Mouse (Mus musculus): Measurements from ENCODE around the gene Mical2. TPM values are rescaled to one million over a fixed set of nuclear protein-coding genes. Genes with fewer than 3 reads are reported as not detected.

Gene Mical2
- total RNA-seq, 2 experiments from 2014 or later: 194 to 214 TPM

- DNase-seq: no peak
- intact Hi-C loops (cut with DNase I): no loop called here
Observed at GRCm38 (mm10) chr7:112417598-112417997, 191.9 kb downstream of the Mical2 start.

- intact Hi-C loops (cut with DNase I): no loop called here
- no peak for DNase-seq
Observed at GRCm38 (mm10) chr7:112423438-112423837, 197.8 kb downstream of the Mical2 start.

- intact Hi-C loops (cut with DNase I): no loop called here
- DNase-seq: no peak
Observed at GRCm38 (mm10) chr7:112426811-112427210, 201.2 kb downstream of the Mical2 start.

- DNase-seq: peak; percentile 57 to 75
- intact Hi-C loops (cut with DNase I): no loop called here
Observed at GRCm38 (mm10) chr7:112427357-112428157, 201.9 kb downstream of the Mical2 start, which contains the start of gene Parva. Parva (plus strand) TSS chr7:112427505.

- intact Hi-C loops (cut with DNase I): no loop called here
- DNase-seq: peak; percentile 83 to 87
Observed at GRCm38 (mm10) chr7:112428158-112428535, 202.5 kb downstream of the Mical2 start.

- intact Hi-C loops (cut with DNase I): no loop called here
- no peak for DNase-seq
Observed at GRCm38 (mm10) chr7:112439846-112440245, 214.2 kb downstream of the Mical2 start.

- no peak for DNase-seq
- intact Hi-C loops (cut with DNase I): no loop called here
Observed at GRCm38 (mm10) chr7:112444152-112444984, 218.7 kb downstream of the Mical2 start.

GRCm38 (mm10) chr7:112444985-112445367, 219.3 kb downstream of the Mical2 start:
- no peak for DNase-seq
- intact Hi-C loops (cut with DNase I): no loop called here

- intact Hi-C loops (cut with DNase I): no loop called here
- no peak for DNase-seq
Observed at GRCm38 (mm10) chr7:112446498-112446897, 220.8 kb downstream of the Mical2 start.

GRCm38 (mm10) chr7:112449954-112450700, 224.5 kb downstream of the Mical2 start:
- intact Hi-C loops (cut with DNase I): no loop called here

GRCm38 (mm10) chr7:112452471-112452870, 226.8 kb downstream of the Mical2 start:
- DNase-seq: no peak

More at GRCm38 (mm10) chr7:112449954-112450700, 224.5 kb downstream of the Mical2 start:
- no peak for DNase-seq

GRCm38 (mm10) chr7:112453805-112454214, 228.2 kb downstream of the Mical2 start:
- no peak for DNase-seq
- intact Hi-C loops (cut with DNase I): no loop called here

More at GRCm38 (mm10) chr7:112452471-112452870, 226.8 kb downstream of the Mical2 start:
- intact Hi-C loops (cut with DNase I): no loop called here

GRCm38 (mm10) chr7:112454380-112454779, 228.7 kb downstream of the Mical2 start:
- intact Hi-C loops (cut with DNase I): no loop called here
- DNase-seq: no peak

- no peak for DNase-seq
- intact Hi-C loops (cut with DNase I): no loop called here
Observed at GRCm38 (mm10) chr7:112454951-112455350, 229.3 kb downstream of the Mical2 start.

GRCm38 (mm10) chr7:112455566-112456110, 230.0 kb downstream of the Mical2 start:
- intact Hi-C loops (cut with DNase I): no loop called here
- no peak for DNase-seq

- intact Hi-C loops (cut with DNase I): no loop called here
- DNase-seq: no peak
Observed at GRCm38 (mm10) chr7:112457373-112457772, 231.7 kb downstream of the Mical2 start.

- DNase-seq: no peak
- intact Hi-C loops (cut with DNase I): no loop called here
Observed at GRCm38 (mm10) chr7:112457920-112458319, 232.3 kb downstream of the Mical2 start.

GRCm38 (mm10) chr7:112458440-112458839, 232.8 kb downstream of the Mical2 start:
- DNase-seq: peak in 1 of 2 experiments; percentile 28
- intact Hi-C loops (cut with DNase I): no loop called here
